In the genomic region with DNA sequence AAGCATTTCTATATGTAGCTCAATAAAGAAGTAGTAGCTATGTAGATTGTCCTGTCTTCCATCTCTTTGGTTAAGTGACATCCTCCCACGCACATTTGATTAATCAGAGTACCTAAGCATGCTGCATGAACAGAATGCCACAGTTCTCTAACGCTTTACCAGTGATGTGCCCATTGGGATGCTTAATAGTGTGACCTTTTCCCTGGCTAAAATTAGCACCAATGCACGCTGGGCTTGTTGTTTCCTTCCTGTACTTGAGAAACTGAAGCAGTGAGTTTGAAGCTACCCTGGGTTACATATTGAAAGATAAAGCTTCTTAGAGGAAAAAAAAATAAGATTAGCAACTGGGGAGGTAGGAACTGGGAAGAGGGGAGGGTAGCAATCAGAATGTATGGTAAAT, we compare ENCODE assay signal across 12 mouse cellular contexts.
"Had no signal": no experiment of that assay in that cellular context is flagged by ENCODE, and none has a peak within 500 bp of the region (broad histone marks: within the 10 kb centered on the region; RNA-seq: fewer than 3 reads in every experiment).

No protein-coding gene starts in this region.

- DNase-seq: kidney, postnatal 10 days; kidney, postnatal 36 days; layer of hippocampus, postnatal 36 days; liver, embryonic 13.5 days; lung, adult 2 months; lung, postnatal 14 days; lung, postnatal 4 days; midbrain, embryonic 14.5 days; right cerebral cortex, adult 18-20 months; right cerebral cortex, postnatal 14 days; right cerebral cortex, postnatal 4 days; thymus, postnatal 25 days had no signal
